Mouse (Mus musculus) spleen, adult 12 weeks (tissue): ENCODE results near the gene Hist2h2bb.
"Not testable (repeated sequence)": the region's sequence is repeated elsewhere in the genome, so short reads cannot be mapped to it uniquely, and the experiment has no call there.

Source experiments
- DNase-seq: peaks from one replicate; pipeline ENCODE4 v3.0.0; 2022; ENCODE audit warnings: low spot score

Gene Hist2h2bb

DNA sequence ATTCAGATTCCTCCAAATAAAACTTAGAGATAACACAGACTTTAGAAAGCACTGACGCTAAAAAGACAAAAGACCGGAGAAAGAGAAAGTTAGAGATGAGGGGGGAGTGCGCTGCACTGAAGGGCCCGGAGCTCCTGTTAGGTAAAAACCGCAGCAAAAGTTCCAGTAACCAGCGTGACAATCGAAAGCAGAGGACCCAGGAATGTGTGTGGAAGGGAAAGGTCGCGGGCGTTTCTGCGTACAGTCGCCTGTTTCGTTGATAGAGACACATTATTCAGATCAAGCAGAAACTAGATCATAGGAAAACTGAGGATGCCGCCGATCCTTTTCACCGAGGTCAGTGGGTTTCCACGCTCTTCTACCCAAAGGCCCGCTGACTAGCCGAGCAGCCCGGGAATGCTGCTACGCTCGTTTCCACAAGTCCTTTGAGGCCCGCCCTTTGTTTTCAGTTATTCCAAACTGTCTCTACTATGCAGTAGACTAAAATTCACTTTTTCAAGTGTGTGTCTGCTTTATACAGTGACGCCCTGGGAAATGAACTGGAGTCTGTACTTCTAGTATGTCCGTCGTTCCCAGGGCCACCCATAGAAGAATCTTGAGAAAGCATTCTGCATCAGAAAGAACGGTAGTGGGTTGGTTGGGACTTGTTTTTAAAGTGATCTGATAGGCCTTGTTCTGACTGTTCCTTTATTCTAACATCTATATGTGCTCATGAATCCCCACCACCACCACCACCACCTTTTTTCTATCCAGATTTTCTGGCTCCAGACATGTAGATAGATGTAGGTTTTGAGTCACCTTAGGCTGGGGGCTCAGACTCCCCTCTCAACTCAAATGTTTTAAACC, 5.8 kb upstream of the Hist2h2bb start:
- peak; percentile 57 for DNase-seq

DNA sequence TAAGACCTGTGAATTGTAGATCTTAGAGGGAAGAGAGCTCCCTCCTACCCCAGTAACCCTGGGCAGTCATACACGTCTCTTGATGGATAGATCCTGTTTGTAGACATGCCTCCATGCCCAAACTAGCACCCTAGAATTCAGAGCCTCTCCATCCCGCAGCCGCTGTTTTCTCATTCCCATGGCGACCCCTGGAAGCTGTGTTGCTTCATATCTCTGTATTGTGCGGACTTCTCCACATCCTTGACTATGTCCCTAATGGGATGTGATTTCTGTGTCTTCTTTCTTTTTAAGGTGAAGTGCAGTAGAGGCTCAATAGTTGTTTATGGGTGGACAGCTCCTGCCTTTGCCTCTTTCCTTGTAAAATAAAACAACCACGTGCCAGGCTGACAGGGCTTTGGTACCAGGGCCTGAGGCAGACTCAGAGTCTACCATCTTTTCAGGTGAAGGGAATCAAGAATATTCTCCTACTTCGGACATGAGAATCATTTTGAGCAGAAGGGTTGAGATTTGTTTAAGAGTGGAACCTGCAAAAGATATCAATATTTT, 5.1 kb upstream of the Hist2h2bb start:
- no peak for DNase-seq

DNA sequence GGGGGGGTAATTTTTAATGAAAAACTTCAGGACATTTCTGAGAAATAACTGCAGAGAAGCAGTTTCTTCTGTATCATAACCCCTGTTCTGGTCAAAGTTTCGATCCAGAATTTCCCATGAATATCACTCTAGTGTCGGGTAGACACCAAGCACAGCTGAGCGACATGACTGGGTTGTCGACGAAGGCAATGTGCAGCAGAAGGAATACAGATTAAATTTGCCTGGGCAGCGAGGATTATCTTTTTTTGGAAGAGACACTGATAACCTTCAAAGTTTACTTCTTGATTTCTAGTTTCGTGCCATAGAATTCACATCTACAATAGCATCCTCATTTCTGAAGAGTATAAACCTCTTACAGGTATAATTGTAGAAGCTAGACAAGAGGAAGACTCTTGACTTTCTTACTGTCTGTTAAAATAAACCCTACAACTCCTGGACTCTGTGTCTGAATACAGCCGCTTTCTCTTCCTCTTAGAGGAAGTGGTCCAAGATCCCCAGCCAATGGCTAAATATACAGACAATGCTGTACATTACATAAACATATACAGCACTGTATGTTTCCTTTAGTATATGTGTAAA, 3.3 kb upstream of the Hist2h2bb start:
- DNase-seq: no peak

DNA sequence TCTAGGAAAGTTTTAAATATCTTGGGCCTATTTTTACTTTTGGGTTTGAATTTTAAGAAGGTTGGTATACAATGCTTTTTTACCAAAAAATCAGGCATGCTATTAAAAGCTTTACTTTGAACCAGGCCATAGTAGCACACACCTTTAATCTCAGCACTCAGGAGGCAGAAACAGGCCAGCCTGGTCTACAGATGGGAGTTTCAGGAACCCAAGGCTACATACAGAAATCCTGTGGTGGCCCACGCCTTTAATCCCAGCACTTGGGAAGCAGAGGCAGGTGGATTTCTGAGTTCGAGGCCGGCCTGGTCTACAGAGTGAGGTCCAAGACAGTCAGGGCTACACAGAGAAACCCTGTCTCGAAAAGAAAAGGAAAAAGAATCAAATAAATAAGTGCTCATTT, 2.0 kb upstream of the Hist2h2bb start:
- no peak for DNase-seq

DNA sequence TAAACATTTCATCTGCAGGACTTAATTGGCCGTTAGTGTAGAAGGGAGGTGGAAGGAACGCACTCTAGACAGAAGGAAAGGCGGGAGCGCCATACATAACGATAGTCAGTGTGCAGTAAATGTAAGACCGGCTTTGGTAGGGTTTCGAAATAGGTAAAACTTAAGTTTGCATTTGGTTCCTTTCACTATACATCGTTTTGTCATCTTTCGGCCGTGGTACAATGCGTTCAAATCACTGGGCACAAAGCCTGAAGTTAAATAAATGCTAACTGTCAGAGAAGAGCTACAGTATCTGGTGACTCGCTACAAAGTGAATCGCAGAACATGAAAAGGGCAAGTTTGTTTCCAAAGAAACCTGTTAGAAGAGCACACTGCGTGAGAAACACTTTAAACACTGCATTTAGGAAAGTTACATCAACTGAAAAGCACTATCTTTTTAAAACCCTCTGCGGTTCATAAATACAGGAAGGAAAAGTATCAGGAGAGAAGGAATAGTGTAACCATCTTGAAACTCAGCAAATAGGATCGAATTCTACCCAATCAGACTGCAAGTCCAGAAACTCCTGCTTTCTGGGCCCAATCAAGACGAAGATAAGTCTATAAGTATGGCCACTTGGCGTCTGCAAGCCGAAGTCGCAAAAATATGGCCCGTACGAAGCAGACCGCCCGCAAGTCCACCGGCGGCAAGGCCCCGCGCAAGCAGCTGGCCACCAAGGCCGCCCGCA, 1.3 kb upstream of the Hist2h2bb start, which contains the start of gene Hist2h3b:
Gene Hist2h3b, plus strand, starts transcription at position 604 of the 725 bp plus-strand sequence.
- peak; percentile 81 for DNase-seq

DNA sequence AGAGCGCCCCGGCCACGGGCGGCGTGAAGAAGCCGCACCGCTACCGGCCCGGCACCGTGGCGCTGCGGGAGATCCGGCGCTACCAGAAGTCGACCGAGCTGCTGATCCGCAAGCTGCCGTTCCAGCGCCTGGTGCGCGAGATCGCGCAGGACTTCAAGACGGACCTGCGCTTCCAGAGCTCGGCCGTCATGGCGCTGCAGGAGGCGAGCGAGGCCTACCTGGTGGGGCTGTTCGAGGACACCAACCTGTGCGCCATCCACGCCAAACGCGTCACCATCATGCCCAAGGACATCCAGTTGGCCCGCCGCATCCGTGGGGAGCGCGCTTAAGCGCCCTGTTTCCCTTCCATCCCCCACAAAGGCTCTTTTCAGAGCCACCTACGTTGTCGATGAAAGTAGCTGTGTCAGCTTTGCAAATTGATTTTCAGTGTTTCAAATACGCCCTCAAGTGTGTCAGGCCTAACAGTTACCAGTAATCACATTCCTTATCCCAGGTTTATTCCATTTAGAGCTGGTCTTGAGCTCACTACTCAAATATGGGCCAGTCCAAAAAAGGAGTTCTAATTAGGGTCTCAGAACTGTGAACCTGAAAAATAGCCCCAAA, 675 bp upstream of the Hist2h2bb start:
- DNase-seq: peak; percentile 63

DNA sequence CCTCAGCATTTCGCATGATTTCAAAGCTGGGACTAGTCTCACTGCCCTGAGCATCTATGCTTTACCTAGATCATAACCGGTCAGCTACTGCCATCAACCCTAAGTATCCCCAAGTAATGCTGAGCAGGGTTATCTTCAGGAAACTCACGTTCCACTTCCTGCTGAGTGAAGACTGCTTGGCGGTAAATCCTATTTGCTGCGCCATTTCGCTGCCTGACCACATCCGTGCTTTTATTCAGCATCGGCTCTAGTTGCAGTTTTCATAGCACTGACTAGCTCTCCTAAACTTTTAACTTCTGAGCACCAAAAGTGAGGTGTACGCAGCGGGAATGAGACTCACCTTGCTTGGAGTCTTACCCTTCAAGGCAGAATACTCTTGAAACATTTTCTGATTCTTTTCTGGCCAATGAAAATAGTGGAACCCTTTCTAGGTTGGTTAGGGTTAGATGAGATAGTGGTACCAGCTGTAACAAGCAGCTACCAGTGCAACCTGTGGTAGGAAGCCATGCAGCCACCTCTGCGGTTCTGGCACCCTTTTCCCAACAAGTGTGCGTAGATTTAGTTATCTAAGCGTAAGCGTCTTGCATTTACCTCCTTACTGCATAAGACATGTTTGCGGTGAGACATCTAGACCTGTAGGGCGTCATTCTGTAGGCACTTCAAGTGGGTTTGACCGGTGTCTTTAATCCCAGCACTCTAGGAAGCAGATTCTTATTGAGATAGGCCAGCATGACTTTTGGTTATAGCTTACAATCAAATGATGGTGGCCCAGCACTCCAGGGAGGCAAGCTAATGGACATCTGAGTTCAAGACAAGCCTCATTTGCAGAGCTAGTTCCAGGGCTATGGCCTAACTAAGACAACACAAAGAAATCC, 4.3 kb downstream of the Hist2h2bb start:
- DNase-seq: peak; percentile 45

DNA sequence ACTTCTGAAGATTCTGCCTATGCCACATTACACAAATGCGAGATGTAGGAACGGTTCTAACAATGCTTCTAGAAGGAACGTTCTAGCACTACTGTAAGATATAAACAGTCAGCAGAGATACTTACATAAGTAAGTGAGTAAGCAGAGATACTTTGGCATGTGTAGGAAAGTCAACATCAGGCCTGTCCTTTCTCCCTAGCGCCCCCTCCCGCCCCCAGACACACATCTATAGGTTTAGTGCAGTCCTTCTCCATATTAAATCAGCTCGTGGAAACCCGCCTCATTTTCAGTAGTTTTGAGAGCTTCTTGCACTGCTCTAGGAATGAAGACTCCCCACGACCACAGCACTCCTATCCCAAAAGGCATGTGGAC, 7.9 kb downstream of the Hist2h2bb start:
- peak; percentile 49 for DNase-seq

DNA sequence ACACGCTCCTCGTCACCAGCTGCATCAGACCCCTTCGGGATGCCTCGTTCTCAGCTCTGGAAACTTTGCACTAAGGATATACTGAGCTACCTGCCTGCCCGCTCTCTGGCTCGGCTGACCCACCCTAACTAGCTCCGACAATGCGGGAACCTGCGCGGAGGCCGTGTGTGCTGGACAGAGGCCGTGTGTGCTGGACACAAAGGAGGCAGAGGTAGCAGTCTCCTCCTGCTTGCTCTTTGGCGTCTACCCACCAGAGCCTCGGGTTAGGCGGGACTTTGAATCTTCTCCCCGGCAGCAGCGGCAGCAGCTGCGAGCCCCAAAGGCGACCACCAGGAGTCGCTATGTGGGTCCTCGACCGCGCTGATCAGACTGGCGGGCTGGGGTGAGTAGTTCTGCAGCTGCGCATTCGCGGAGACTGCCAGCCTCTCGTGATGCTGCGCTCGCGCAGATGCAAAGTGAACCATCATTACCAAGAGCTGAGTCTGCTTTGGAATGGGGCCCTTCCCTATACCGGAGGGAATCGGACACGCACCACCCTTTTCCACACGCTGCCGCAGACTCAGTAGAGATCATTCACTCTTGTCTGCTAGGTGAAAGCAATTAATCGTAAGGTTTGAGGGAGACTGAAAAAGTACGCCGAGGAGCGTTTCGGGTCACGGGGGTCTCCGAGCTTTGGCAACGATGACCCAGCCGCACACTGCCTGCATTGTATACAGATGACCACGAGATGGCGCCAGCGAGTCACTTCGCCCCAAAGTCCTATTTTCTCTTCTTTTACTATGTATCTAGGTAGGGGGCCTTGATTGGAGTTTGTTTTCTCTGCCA, 8.5 kb downstream of the Hist2h2bb start:
- DNase-seq: peak; percentile 86

DNA sequence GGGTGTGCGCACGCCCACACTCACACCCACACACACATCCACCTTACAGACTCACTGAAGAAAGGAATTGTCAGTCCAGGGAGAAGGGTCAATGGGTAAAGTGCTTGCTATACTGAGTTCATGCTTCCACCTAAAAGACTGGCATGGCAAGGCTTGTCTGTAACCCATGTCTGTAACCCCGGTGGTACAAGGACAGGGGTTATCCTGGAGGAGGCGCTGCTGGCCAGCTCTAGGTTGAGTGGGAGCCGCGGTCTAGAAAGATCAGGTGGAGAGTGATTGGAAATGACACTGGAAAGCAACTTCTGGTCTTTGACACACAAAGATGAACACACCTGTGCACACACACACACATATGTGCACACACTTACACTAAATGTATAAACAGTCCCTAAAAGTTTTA, 11.1 kb downstream of the Hist2h2bb start:
- DNase-seq: no peak

DNA sequence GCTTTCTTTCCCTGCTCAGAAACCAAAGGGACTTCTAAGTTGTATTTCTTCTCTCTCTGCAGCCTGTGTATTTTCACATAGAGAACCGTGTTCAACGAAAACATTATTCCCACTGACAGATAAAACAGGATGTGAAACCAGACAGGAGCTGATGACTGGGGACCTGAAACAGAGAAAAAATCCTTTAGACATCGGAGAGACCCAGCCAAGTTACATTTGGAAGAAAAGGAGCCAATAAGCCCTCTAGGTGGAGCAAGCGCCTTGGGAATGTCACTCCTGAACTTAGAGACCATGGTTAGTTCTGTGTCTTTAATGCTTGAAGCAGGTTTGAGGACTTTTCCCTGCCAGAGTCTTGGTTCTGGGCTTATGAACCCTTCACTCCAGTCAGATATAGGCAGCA, 14.9 kb downstream of the Hist2h2bb start:
- DNase-seq: no peak

DNA sequence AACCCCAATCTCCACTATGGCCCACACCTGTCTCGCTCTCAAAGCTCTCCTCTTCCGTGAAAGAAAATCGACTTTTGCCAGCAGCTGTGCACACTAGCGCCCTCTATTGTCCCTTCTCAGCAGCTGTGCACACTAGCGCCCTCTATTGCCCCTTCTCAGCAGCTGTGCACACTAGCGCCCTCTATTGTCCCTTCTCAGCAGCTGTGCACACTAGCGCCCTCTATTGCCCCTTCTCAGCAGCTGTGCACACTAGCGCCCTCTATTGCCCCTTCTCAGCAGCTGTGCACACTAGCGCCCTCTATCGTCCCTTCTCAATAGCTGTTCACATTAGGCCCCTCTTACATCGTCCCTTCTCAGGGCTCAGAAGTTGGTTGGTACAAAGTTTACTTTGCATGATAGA, 17.8 kb downstream of the Hist2h2bb start:
- DNase-seq: not testable (repeated sequence)

DNA sequence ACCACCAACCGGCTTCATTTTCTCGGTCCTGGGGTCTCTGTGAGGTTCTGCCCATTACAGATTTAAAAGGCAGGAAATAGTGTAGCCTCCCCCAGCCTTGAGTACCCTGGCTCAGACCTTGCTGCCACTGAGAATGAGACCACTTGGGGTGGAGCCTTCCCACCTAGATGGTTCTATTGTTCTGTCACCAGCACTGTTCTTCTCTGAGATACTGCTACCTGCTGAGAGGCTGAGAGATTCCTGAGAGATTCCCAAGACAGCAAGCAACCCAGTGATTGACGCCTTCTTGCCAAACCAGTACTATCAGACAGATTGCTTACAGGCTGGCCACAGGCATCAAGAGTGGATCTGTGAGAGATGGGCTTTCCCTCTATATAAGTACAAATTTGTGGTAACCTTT, 19.6 kb downstream of the Hist2h2bb start:
- no peak for DNase-seq

DNA sequence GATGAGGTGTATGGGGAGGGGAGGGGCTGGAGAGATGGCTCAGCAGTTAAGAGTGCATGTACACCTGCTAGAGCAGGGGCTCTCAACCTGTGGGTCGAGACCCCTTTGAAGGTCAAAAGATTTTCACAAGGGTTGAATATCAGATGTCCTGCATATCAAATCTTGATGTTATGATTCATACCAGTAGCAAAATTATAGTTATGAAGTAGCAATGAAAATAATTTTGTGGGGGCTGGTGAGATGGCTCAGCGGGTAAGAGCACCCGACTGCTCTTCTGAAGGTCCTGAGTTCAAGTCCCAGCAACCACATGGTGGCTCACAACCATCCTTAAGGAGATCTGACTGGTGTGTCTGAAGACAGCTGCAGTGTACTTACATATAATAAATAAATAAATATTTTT, 21.2 kb downstream of the Hist2h2bb start:
- DNase-seq: not testable (repeated sequence)

DNA sequence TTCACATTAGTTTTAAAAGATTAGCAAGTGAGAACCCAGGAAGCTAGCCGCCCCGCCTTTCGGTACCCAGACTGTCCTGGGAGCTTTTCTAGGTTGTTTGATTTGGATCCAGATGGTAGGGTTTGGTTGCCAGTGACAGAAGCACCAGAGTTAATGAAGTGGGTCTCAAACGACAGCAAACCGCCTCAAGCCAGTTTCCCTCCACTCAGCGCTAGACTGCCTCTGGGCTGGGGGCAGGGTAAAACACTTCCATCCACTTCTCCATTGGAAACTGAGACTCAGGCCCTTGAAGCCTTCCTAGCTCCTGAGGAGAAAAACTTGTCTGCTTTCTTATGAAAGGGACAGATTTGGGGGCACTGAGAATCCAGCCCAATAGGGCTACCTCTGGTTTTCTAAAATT, 23.1 kb downstream of the Hist2h2bb start:
- DNase-seq: no peak

DNA sequence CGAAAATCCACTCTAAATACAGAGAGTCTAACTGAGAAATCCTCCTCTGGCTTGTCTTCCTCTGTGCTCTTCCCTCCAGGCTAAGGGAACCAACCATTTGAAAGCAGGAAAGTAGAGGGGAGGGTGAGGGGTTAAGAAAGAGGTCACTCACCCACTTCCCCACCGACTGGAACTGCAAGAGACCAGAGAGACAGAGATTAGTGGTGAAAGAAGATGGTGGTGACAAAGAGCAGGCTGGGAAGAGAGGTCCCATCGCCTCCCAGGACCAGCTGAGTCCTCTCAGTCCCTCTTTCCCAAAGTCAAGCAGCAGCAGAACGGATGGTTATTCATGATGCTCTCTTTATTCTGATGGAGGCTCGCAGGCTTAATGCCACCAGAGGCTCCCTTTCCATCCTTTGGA, 23.8 kb downstream of the Hist2h2bb start:
- no peak for DNase-seq

DNA sequence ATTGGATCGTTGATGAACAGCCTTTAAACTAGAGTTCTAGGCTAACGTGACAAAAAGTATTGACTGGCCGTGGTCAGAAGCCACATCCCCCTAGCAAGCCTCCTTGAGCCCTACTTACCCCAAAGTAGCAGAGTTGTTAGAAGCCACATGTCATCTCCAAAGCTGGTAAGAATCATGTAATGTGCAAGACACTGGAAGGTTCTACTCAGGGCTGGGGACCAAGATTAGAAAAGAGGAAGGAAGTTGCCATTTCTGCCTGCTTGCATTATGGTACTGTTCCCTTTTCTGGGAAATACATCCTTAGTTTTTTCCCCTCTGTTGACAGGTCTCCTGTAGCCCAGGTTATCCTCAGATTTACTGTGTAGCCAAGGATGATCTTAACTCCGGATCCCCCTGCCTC, 24.2 kb downstream of the Hist2h2bb start, which contains the start of gene Fcgr1:
Gene Fcgr1, minus strand, starts transcription at position 183 of the 400 bp plus-strand sequence.
- no peak for DNase-seq

DNA sequence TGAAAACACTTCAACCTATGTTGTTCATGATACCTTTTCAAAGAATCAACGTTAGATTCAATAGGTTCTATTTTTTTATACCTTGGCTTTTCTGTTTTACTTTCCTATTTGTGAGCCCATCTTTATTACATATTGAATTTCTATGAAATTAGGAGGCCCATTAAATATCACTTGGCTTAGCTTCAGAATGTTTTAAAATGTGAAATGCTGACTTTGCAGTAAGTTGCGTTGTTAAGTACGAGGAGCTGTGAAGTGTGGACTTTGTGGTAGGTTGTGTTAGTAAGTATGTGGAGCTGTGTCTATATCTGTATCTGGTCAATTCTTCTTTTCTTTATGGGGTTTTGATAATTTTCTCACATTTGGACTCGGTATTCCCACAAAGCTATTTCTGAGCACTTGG, 28.8 kb downstream of the Hist2h2bb start:
- no peak for DNase-seq

DNA sequence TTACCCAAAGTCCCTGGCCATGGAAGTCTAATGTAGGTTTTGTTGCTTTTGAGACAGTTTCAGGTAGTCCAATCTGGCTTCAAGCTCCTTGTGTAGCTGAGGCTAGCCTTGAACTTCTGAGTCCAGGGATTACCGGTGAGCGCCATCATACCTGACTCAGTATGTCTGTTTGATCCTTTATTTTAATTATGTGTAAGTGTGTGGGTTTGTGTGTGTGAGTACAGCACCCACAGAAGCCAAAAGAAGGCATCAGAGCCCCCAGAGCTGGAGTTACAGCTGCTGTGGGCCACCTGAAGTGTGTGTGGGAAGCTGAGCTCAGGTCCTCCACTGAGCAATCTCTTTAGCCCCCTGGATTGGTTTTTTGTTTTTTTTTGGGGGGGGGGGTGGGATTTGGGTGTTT, 30.0 kb downstream of the Hist2h2bb start:
- DNase-seq: no peak
